Mouse (Mus musculus) gastrocnemius, postnatal 36 days (tissue): ENCODE data around the gene Rab26. TPM values are rescaled to one million over a fixed set of nuclear protein-coding genes. Genes with fewer than 3 reads are reported as not detected.

ENCODE experiments used
- DNase-seq, 2 experiments: peaks; one replicate each; pipeline ENCODE4 v3.0.0; 2022
- intact Hi-C: fragments of 180-260 bp; cut with DNase I; formaldehyde crosslinking; loops from one replicate; pipeline ENCODE4 v1.15.1; 2025
- total RNA-seq, 2 experiments: library from RNA; stranded (reverse); gene quantifications; 2 replicates each; pipeline ENCODE4 v1.2.3; 2021

The Rab26 gene
- total RNA-seq, 2 experiments from 2014 or later: 0.20 TPM; not detected in 1

DNA sequence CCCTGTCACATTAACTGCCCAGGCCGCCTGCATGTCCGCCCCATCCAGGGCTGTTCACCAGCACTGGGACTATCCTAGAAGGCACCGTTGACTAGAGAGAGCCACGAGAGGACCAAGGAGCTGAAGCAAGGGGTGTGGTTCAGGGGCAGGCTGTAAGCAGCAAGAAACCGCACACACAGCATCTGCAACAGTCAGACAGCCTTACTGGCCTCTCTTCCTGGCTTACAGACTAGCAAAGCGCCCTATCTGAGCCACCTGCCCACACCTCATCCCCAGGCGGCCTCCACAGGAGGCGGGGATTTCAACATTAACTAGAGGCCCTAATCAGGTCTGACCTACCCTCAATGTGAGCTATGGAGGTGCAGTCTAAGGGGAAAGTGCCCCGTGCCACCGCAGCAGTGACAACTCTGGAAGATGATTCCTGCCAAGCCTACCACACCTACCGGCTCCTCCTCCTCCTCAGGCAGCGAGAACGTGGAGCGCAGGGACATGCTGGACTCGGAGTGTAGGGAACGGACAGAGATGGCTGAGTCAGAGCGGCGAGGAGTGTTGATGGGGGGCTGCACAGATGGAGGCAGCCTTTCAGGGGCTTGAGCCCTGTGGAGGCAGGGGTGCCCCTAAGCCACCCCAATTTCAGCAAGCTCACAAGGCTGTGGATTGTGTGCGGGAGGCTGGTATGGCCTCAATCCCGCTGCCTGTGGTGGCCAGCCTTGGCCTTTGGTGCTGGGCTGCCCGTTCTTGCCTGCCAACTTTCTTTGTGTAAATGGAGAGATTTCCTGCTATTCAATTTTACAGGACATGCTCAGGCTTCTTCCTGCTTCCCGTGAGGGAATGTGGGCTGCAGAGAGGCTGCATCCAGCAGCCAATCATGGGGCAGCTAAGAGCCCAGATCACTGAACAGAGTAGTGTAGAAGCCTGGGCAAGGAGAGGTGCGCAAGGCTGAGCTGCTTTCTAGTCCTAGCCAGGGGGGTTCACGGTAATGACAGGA lies 19.4 kb downstream of the Rab26 start:
- intact Hi-C loops: no loop called here
- no peak for DNase-seq

DNA sequence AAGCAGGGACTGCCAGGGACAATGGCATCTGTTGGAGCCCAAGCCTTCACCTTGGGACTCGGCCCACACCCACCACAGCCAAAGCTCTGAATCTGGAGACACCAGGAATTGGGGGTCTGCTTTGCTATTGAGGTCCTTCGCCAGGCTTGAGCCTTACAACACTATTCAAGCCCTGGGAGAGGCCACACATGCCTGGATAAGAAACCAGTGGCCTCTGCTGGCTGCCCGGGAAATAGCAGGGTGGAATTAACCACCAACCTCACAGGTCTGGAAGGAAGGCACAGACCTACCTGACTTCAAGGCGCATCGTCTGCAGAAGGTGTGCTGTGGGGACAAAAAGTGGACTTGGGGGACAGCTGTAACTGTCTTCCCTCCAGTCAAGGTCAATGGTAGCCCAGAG lies 20.4 kb downstream of the Rab26 start:
- no peak for DNase-seq
- intact Hi-C loops: no loop called here

DNA sequence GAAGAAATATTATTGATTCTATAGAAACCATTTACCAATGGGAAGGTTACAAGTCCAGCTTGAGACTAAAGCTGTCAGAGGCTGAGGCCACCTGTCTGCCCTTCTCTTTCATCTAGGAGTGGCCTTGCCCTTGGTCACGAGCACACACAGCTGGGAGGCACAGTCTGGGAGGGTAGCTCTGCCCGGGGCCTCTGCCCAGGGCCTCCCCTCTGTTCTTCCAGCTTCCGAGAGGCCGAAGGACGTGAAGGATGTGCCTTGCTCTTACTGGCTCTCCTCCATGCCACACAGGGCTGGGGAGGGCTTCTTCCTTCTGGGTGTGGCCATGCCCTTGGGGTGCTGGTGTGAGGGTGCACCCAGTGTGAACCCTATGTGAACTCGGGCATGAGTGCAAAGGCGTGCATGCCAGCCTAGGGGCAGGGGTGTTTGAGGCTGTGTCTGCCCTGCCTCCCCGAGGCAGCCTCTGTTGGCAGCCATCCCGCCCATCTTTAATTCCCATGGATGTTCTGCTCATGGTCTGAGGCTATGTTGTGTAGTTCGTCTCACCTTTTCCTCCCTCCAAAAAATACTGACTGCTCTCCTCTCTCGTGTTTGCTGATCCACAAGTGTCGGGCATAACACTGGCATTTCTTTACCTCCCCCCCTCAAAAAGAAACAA lies 26.1 kb downstream of the Rab26 start:
- intact Hi-C loops: no loop called here

DNA sequence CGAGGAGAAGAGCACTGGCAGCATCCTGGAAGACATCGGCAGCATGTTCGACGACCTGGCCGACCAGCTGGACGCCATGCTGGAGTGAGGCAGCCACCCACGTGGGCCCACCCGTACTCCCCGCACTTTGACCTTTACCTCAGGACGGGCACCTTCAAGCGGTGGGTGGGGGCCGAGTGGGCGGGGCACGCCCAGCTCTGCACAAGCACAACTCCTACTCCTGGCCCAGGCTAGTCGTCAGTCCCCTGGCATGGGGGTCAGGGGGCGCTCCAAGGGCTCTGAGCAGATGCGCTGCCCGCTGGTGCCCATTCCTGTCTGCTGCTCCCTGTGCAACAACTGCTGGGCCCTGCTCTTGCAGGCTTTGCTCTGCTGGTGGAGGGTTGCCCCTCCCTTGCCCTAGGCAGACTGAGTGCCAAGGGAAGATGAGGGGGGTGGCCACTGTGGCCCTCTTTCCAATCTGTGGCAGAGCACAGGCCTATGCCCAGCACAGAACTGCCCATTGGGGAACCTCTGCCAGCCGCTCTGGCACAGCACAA lies 26.8 kb downstream of the Rab26 start:
- intact Hi-C loops: no loop called here
- no peak for DNase-seq

More for the DNA sequence above, 26.1 kb downstream of the Rab26 start:
- DNase-seq: no peak

DNA sequence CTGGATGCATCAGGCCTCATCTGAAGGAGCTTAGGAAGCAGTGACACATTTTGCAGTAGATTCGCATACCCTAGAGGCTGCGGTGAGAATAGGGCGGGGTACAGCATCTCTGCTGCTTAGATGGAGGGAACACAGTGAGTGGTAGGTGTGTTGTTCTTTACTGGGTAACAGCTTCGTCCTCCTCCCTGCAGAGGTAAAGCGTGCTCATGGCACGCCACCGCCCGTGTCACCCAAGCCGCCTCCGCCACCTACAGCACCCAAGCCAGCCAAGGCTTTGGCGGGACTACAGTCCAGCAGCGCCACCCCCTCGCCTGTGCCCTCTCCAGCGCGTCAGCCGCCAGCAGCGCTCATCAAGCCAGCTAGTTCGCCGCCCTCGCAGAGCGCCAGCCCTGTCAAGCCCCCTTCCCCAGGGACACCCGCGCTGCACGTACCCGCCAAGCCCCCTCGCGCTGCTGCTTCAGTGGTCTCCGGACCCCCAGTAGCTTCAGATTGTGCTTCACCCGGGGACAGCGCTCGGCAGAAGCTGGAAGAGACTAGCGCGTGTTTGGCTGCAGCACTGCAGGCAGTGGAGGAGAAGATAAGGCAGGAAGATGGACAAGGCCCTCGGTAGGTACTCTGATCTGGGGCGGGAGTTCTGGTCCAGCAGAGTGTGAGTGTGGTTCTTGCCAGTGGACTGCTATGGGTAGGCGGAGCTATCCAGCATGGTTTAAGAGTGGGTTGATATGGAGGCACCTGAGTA lies 27.5 kb downstream of the Rab26 start:
- intact Hi-C loops: no loop called here
- DNase-seq: peak in 1 of 2 experiments; percentile 43

DNA sequence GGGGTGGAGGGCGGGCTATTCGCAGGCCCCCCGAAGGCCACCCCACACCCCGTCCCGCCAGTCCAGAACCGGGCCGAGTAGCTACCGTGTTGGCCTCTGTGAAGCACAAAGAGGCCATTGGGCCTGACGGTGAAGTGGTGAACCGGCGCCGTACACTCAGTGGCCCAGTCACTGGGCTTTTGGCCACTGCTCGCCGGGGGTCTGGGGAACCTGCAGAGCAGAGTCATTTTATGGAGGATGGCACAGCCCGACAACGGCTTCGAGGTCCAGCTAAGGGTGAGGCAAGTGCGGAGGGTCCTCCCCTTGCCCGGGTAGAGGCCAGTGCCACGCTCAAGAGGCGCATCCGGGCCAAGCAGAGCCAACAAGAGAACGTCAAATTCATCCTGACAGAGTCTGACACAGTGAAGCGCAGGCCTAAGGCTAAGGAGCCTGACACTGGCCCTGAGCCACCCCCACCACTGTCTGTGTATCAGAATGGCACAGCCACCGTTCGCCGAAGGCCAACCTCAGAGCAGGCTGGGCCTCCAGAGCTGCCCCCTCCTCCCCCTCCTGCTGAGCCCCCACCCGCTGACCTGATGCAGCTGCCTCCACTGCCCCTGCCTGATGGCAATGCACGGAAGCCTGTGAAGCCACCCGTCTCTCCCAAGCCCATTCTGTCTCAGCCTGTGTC lies 28.6 kb downstream of the Rab26 start:
- intact Hi-C loops: no loop called here
- no peak for DNase-seq

DNA sequence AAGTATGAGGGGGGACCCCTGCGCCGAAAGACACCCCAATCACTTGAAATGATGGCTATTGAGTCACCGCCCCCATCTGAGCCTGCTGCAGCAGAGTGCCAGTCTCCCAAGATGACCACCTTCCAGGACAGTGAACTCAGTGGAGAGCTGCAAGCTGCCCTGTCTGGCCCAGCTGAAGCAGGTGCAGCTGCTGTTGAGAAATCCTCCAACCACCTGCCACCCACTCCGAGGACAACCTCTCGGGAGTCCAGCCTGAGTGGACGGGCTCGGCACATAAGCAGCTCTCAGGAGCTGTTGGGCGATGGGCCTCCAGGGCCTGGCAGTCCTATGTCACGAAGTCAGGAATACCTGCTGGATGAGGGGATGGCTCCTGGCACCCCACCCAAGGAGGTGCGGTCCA lies 29.9 kb downstream of the Rab26 start:
- intact Hi-C loops: no loop called here
- DNase-seq: no peak

DNA sequence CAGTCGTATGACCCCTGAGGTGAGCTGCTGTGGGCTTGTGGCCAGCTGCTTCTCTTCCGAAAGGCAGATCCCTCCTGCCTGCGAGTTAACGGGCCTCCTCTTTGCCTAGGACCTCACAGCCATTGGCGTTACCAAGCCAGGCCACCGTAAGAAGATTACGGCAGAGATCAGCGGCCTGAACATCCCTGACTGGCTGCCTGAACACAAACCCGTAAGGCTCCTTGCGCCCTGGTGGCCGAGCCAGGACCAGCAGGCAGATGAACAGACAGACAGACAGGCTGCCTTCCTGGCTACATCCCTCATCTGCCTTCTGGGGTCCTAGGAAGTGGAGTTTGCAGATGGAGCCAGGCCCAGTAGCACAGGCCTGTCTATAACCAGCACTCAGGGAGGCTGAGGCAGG lies 31.8 kb downstream of the Rab26 start:
- DNase-seq: no peak
- intact Hi-C loops: no loop called here

DNA sequence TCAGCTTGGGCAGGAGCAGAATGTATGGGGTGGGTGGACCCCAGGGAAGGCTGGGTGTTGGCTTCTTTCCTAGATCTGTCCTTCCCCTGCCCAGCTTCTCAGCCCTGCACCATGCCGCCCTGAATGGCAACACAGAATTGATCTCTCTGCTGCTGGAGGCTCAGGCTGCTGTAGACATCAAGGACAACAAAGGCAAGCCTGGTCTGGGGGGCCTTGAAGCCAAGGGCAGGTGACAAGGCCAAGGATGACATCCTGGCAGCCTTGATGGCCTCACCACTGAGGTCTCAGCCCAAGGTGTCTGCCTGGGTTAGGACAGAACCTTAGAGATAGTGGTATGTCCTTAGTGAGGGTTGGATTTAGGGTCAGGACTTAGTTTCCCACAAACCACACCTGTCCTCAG lies 38.0 kb downstream of the Rab26 start:
- intact Hi-C loops: loop anchor here (2.0 kb wide), 1 partner anchor 15 kb away; no protein-coding TSS in a partner anchor
- DNase-seq: no peak

DNA sequence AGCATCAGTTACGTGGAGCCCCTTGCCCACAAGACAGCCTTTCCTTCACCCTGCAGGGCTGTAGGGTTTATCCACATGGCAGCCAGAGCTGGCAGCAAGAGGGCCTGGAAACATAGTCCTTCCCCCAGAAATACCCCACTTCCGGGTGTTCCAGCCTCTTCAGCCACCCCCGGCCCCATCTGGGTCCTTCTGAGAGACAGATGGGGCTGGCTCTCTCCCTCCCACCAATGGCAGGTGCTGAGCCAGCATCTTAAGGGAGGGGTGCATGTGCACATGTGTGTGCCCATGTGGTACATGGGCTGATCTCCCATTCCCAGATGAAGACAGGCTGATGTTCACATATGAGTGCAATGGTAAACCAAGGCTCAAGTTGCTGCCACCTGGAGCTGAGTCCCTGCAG lies 38.6 kb downstream of the Rab26 start:
- no peak for DNase-seq
- intact Hi-C loops: no loop called here

DNA sequence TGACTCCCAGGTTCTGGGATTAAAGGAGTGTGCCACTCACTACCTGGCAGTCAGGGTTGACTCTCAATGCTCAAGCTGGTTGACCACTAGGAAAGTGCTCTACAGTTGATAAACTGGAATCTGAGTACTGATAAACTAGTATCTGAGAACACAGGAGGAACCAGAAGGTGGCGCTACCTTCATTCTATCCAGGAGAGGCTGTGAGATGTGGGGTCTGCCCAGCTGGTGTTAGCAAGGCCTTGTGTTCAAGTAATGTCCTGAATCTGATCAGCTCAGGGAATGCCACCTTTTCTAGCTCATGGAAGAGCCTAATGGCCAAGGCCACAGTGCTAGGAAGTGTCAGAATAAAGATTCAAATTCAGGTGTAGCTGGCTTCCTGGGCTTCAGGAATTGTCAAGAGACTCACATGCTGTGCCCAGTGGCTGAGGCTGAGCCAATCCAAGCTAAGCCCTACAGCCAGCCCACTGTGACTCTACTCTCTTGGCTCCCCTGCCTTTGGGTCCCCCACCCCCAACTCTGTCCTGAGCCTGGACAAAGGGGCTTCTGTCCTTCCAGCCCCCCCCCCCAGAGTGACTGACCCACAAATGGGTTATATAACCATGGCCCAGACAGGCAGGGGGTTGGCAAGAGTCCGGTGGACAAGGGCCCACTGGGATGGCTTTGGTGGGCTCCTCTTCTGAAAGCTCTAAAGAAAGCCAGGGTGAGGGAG lies 39.2 kb downstream of the Rab26 start:
- intact Hi-C loops: no loop called here
- DNase-seq: no peak

DNA sequence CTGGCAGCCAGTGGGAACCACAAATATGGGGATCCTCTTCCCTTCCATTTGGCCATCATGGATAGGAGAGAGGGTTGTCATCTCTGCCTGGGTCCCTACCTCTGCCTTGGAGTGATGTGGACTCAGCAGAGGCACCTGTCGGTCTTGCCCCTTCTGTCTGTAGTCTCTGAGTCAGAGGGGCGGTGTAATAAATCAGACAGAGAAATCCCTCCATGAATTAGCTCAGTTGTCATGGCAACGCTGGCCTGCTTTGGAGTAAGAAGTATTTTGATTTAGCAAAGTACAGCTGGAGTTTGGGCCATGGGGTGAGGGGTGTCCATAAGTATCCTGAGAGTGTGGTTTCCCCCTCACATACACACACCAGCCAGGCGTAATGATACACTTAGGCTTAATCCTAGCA lies 43.6 kb downstream of the Rab26 start:
- no peak for DNase-seq
- intact Hi-C loops: no loop called here

DNA sequence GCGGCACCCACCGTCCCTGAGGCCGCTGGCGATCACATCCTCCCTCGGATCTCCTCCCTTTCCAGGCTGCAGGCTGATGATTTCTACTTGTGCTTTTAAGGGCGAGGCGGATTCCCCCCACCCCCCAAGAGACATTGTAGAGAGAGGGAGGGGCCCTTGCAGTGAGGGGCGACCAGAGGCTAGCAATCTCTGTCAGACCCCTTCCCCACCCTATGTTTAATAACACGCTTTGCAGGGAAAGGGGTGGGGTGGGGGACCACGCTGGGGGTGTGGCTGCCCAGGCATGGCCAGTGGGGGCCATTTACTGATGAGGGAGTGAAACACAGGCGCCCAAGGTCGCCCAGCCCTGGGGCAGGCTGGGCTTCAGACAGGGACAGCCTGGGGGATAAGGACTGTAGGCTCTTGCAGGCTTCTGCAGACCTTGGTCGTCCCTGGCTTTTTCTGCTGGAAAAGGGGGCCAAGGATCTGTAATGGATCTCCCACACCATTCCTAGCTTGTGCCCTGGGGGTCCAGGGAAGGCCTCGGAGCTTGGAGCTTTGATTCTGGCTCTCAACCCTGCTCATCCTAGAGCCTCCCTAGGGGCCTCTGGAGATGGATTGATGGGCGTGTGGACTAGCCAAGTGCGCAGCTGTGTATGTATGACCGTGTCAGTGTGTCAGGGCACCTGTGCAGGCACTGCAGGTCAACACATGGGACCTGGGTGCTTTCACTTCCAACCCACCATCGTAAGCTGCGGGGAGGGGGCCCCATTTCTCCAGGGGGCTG lies 44.6 kb downstream of the Rab26 start:
- intact Hi-C loops: no loop called here
- DNase-seq: no peak

DNA sequence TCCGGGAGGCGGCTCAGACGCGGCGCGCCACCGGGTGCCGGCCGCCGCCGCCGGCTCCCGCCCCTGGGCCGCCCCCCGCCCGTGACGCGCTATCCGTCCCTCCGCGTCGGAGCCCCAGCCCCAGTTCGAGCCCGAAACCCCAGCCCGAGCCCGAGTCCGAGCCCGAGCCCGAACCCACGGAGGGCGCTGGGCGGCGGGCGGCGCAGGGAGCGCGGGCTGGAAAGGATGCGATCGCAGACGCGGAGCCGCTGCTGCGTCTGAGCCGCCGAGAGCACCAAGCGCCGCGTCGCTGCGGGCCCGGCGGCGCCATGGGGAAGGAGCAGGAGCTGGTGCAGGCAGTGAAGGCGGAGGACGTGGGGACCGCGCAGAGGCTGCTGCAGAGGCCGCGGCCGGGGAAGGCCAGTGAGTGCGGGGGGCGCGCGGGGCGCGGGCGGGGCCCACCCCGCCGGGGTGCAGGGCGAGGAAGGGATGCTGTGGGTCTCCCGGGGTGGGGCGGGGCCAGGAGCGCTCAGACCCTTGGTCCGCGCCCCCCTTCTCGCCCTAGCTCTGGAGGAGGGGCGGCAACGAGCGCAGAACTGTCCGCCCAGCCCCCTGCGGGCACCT lies 45.2 kb downstream of the Rab26 start:
- intact Hi-C loops: no loop called here
- DNase-seq: no peak

DNA sequence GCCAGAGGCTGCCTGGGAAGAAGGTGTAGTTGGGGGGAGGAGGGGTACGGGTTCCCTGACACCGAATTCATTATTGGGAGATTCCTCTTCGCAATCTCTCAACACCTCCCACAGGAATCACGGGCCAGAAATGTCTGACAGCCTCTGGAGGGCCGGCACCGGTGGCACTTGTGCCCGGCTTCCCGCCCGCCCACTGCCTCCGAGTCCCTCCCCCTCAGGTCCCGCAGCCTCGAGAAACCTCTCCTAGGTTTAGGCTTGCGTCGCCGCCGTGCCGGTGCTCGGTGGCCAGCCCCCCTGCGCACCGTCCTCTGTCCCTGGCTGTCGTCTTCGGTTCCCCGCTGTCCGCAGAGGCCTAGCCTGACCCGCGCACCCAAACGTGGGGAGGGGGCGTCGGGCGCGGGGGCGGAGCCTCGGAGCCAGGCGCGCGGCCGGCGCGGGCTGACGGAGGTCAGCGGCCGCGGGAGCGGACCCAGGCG lies 45.8 kb downstream of the Rab26 start, which contains the start of gene Caskin1:
Gene Caskin1, plus strand, starts transcription at position 416 of the 476 bp plus-strand sequence.
- DNase-seq: no peak
- intact Hi-C loops: no loop called here

DNA sequence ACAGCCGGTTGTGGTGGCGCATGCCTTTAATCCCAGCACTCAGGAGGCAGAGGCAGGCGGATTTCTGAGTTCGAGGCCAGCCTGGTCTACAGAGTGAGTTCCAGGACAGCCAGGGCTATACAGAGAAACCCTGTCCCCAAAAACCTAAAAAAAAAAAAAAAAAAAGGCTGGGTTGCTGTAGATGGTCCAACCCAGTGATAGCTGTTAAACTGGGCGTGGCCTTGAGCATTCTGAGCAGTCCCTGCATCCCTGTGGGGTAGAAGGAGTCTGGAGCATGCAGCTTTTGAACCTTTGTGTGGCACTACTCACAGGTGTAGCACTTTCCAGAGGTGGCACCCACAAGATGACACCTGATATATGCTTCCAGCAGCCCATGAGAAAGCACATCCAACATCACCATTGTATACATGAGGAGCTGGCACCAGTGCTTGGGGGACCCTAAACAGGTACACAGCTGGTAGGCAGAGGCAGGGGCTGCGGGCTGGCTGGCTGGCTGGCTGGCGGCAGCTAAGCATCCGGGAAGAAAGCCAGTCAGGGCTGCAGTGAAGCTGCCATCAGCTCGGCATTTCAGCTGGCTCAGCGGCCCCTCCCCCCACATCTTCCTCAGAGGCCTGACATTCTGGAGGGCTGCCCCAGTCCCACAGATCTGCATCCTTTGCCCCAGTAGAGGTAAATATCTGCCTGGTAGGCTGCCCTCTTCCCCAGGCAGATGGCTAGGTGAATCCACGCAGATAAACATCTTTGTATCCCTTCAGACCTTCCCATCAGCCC lies 48.7 kb downstream of the Rab26 start:
- peak in 1 of 2 experiments; percentile 18 for DNase-seq
- intact Hi-C loops: no loop called here

DNA sequence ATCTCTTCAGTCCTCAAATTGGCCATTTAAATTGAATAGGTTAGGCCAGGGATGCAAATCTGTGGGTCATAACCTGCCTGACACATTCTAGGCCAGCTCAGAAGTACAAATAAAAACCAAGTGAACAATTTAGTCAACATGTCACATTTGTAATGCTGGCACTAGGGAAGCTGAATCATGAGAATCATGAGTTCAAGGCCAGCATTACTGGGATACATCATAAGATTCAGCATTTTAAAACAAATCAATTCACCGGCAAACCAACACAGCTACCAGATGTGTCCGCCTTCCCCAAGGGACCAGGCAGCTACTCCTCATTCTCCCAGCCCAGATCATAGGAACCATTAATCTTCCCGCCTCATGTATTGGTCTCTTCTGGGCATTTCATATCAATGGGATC lies 50.5 kb downstream of the Rab26 start:
- intact Hi-C loops: no loop called here
- DNase-seq: no peak
